Mouse (Mus musculus) liver, adult 2 months (tissue): Measurements from ENCODE around the gene Anks3. TPM values are rescaled to one million over a fixed set of nuclear protein-coding genes. Genes with fewer than 3 reads are reported as not detected.

ENCODE experiments used
- DNase-seq: peaks from one replicate; pipeline ENCODE4 v3.0.0-alpha.2; 2011; ENCODE audit warnings: low read depth, low spot score; ENCODE audit errors: extremely low read depth
- H3K27ac ChIP-seq: fragments of 200-500 bp; replicated peaks from 2 replicates; pipeline ENCODE4 v1.5.1; 2012; ENCODE audit warnings: low read depth, mild to moderate bottlenecking, control low read depth, inconsistent platforms, low read length; ENCODE audit not compliant: insufficient read depth
- H3K27me3 ChIP-seq: fragments of 200-500 bp; 2 replicates; pipeline ENCODE4 v1.6.1; 2012; ENCODE audit warnings: mild to moderate bottlenecking, moderate library complexity, low read length, inconsistent platforms; ENCODE audit not compliant: control insufficient read depth, insufficient read depth
- H3K36me3 ChIP-seq: fragments of 200-500 bp; 2 replicates; pipeline ENCODE4 v1.6.1; 2012; ENCODE audit warnings: low read length, inconsistent platforms; ENCODE audit not compliant: control insufficient read depth, insufficient read depth
- H3K4me1 ChIP-seq: fragments of 200-500 bp; 2 replicates; pipeline ENCODE4 v1.6.1; 2011; ENCODE audit warnings: low read length; ENCODE audit not compliant: control insufficient read depth, insufficient read depth
- H3K4me3 ChIP-seq: fragments of 200-500 bp; 2 replicates; pipeline ENCODE4 v1.5.1; 2011; ENCODE audit warnings: low read depth, mild to moderate bottlenecking, control low read depth, low read length, moderate library complexity; ENCODE audit not compliant: insufficient read depth
- H3K79me2 ChIP-seq: fragments of 200-500 bp; 2 replicates; pipeline ENCODE4 v1.6.1; 2012; ENCODE audit warnings: inconsistent platforms, mild to moderate bottlenecking, low read length, moderate library complexity; ENCODE audit not compliant: control insufficient read depth, insufficient read depth
- H3K9ac ChIP-seq: fragments of 200-500 bp; 2 replicates; pipeline ENCODE4 v1.6.1; 2012; ENCODE audit warnings: low read depth, mild to moderate bottlenecking, control low read depth, inconsistent platforms, low read length
- CTCF ChIP-seq: fragments of 200-500 bp; IDR thresholded peaks from 2 replicates; pipeline ENCODE4 v1.5.1; 2011; ENCODE audit warnings: low read depth, low read length, control low read depth
- POLR2A ChIP-seq: fragments of 200-500 bp; IDR thresholded peaks from 2 replicates; pipeline ENCODE4 v1.6.1; 2011; ENCODE audit warnings: low read length, control low read depth; ENCODE audit not compliant: insufficient read depth; ENCODE audit errors: extremely low read depth
- WGBS: fragments of 180-500 bp; shearing (Covaris S2); methylation state at CpG from one replicate; pipeline ENCODE4 v1.1.7; 2018; 5-methylcytosine and 5-hydroxymethylcytosine counted together
- polyA plus RNA-seq: library from polyadenylated mRNA; depleted of rRNA; stranded (reverse); fragments of >200 nt; gene quantifications from 2 replicates; pipeline ENCODE4 v1.2.3, GENCODE M21; 2012
- total RNA-seq: library from RNA; depleted of rRNA; stranded (reverse); fragments of >200 nt; gene quantifications from 2 replicates; pipeline ENCODE4 v1.2.3, GENCODE M21; 2014

The Anks3 gene
- total and polyA plus RNA-seq, 2 experiments: 11.3 to 22.3 TPM

DNA sequence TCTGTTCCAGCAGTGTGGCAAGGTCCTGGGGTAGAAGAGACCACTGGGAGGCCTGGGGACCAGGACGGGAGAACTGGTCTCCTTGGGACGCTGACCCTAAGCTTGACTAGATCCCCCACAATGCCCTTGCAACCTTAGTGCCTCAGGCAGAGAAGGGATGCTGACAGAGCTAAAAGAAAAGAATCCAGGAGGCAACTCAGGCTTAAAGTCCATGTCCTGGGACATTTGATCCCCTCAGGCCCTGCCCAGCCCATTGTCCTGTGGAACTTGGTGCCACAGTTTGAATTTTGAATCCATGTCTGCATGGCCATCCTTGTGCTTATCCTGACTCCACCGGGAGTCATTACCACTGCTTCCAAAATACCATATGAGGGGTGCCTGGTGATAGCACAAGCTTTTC, 17.9 kb downstream of the Anks3 start:
- peaks cover 11% of the 10 kb centered on the region for H3K36me3 ChIP-seq
- H3K27me3 ChIP-seq: no peaks in the 10 kb centered on the region
- 82% methylated on average over 3 of the region's 3 CpGs for WGBS
- peaks cover 15% of the 10 kb centered on the region for H3K4me1 ChIP-seq
- TF ChIP-seq CTCF (no peak), POLR2A (no peak)
- no peak overlapping the region for H3K4me3 ChIP-seq
- no peak for DNase-seq
- H3K9ac ChIP-seq: no peak overlapping the region
- H3K27ac ChIP-seq: no peak overlapping the region
- no peaks in the 10 kb centered on the region for H3K79me2 ChIP-seq

- Histone ChIP-seq H3K4me3 (no peak overlapping the region), H3K4me1 (peaks cover 15% of the 10 kb centered on the region), H3K9ac (no peak overlapping the region), H3K79me2 (no peaks in the 10 kb centered on the region), H3K36me3 (peaks cover 6% of the 10 kb centered on the region), H3K27ac (peak overlapping the region; percentile 34; the same call in 1 of the 2 replicates), H3K27me3 (no peaks in the 10 kb centered on the region)
- DNase-seq: peak; percentile 89
- TF ChIP-seq CTCF (peak; percentile 65), POLR2A (no peak)
- WGBS: 21% methylated on average over 4 of the region's 4 CpGs
Observed at GRCm38 (mm10) chr16:4945415-4945814, 18.6 kb downstream of the Anks3 start.

- H3K9ac ChIP-seq: no peak overlapping the region
- no peak for TF ChIP-seq CTCF
- TF ChIP-seq POLR2A: no peak
- no peak overlapping the region for H3K4me3 ChIP-seq
- H3K36me3 ChIP-seq: peaks cover 2% of the 10 kb centered on the region; the same call in 1 of the 2 replicates
- DNase-seq: no peak
- H3K79me2 ChIP-seq: no peaks in the 10 kb centered on the region
- peaks cover 19% of the 10 kb centered on the region for H3K4me1 ChIP-seq
- WGBS: 67% methylated on average over 3 of the region's 3 CpGs
- H3K27me3 ChIP-seq: no peaks in the 10 kb centered on the region
- H3K27ac ChIP-seq: no peak overlapping the region
Observed at GRCm38 (mm10) chr16:4943431-4943830, 20.6 kb downstream of the Anks3 start.

- TF ChIP-seq POLR2A: no peak
- no peak for TF ChIP-seq CTCF
- 96% methylated on average over 8 of the region's 8 CpGs for WGBS
- Histone ChIP-seq H3K79me2 (no peaks in the 10 kb centered on the region), H3K4me1 (peaks cover 19% of the 10 kb centered on the region), H3K27me3 (no peaks in the 10 kb centered on the region), H3K27ac (no peak overlapping the region), H3K9ac (no peak overlapping the region), H3K4me3 (no peak overlapping the region), H3K36me3 (peaks cover 2% of the 10 kb centered on the region; the same call in 1 of the 2 replicates)
- no peak for DNase-seq
Observed at GRCm38 (mm10) chr16:4942868-4943267, 21.1 kb downstream of the Anks3 start.

DNA sequence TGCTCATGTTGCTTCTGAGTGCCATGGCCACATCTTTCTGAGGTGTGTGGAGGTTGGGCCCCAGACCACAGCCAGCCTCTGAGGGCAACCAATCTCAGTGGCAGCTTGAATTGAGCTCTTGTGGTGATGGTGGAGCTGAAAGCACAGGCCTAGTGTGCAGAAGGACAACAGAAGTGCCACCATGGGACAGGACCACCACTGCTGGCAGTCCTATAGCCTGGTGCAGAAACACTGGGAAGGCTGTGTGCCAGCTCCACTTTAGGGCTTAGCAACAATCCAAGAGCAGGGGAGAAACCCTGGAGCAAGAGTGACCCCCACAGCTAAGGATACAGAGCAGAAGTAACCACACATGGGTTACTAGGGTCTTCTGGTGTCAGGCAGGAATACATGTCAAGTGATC, 23.0 kb downstream of the Anks3 start:
- Histone ChIP-seq H3K27ac (no peak overlapping the region), H3K4me3 (no peak overlapping the region), H3K36me3 (peaks cover 3% of the 10 kb centered on the region; the same call in 1 of the 2 replicates), H3K4me1 (peaks cover 11% of the 10 kb centered on the region), H3K9ac (no peak overlapping the region), H3K27me3 (no peaks in the 10 kb centered on the region), H3K79me2 (no peaks in the 10 kb centered on the region)
- TF ChIP-seq CTCF (no peak), POLR2A (no peak)
- DNase-seq: no peak

DNA sequence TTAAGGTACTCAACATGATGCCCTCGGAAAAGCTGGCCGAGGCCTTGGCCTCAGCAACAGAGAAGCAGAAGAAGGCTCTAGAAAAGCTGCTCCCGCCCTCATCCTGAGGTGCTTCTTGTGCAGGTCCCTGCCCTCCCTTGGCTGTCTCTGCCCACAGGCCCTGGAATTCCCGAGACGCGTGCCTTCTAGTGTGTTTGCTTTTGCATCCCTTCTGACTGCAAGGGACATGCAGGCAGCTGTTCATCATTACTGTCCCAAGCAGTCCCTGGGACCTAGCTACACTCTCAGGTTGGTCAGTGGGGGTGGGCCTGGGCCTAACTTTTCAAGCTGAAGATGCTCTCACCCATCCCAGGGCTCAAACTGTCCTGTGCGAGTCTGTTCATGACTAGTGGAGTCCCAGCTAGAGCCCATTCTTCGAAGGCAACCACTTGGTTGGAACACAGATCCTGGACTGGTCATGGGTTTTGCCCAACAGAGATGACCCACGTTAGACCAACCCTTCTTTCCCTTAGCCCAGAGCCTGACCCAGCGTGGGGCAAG, 23.6 kb downstream of the Anks3 start:
- Histone ChIP-seq H3K27ac (no peak overlapping the region), H3K79me2 (no peaks in the 10 kb centered on the region), H3K36me3 (peaks cover 3% of the 10 kb centered on the region; the same call in 1 of the 2 replicates), H3K9ac (no peak overlapping the region), H3K4me1 (peaks cover 8% of the 10 kb centered on the region), H3K27me3 (no peaks in the 10 kb centered on the region), H3K4me3 (no peak overlapping the region)
- no peak for DNase-seq
- 86% methylated on average over 10 of the region's 10 CpGs for WGBS
- no peak for TF ChIP-seq CTCF
- TF ChIP-seq POLR2A: no peak
